Mouse (Mus musculus) embryonic facial prominence, embryonic 11.5 days (tissue): ENCODE data around the gene Taf5l. TPM values are rescaled to one million over a fixed set of nuclear protein-coding genes. Genes with fewer than 3 reads are reported as not detected.
"Not testable (repeated sequence)": the region's sequence is repeated elsewhere in the genome, so short reads cannot be mapped to it uniquely, and the experiment has no call there.

Source experiments
- ATAC-seq: fragments of 200-750 bp; cut with Nextera tagmentation; replicated peaks from 2 replicates; pipeline ENCODE4 v1.8.0; 2017; ENCODE audit warnings: low read depth; ENCODE audit not compliant: insufficient number of reproducible peaks, low FRiP score, low TSS enrichment
- DNase-seq: peaks from one replicate; pipeline ENCODE4 v3.0.0-alpha.2; 2015; ENCODE audit warnings: low spot score
- H3K27ac ChIP-seq: fragments of 300-500 bp; sonication (generic); replicated peaks from 2 replicates; pipeline ENCODE4 v1.5.1; 2014; ENCODE audit warnings: mild to moderate bottlenecking, low read depth, low read length, control low read depth
- H3K27me3 ChIP-seq: fragments of 300-500 bp; sonication (generic); 2 replicates; pipeline ENCODE4 v1.6.1; 2014; ENCODE audit warnings: mild to moderate bottlenecking, low read length, moderate library complexity, mixed read lengths; ENCODE audit not compliant: control insufficient read depth, insufficient read depth
- H3K36me3 ChIP-seq: fragments of 300-500 bp; sonication (generic); replicated peaks from 2 replicates; pipeline ENCODE4 v1.6.1; 2014; ENCODE audit warnings: low read depth, mild to moderate bottlenecking, low read length, moderate library complexity, mixed read lengths; ENCODE audit not compliant: control insufficient read depth, insufficient read depth
- H3K4me1 ChIP-seq: fragments of 300-500 bp; sonication (generic); 2 replicates; pipeline ENCODE4 v1.6.1; 2014; ENCODE audit warnings: low read length, mixed read lengths; ENCODE audit not compliant: control insufficient read depth, insufficient read depth
- H3K4me2 ChIP-seq: fragments of 300-500 bp; sonication (generic); 2 replicates; pipeline ENCODE4 v1.6.1; 2014; ENCODE audit warnings: low read depth, mild to moderate bottlenecking, control low read depth, low read length, moderate library complexity
- H3K4me3 ChIP-seq: fragments of 300-500 bp; sonication (generic); 2 replicates; pipeline ENCODE4 v1.5.1; 2014; ENCODE audit warnings: low read depth, low read length, control low read depth
- H3K9ac ChIP-seq: fragments of 300-500 bp; sonication (generic); replicated peaks from 2 replicates; pipeline ENCODE4 v1.6.1; 2014; ENCODE audit warnings: mild to moderate bottlenecking, control low read depth, low read length
- H3K9me3 ChIP-seq: fragments of 300-500 bp; sonication (generic); replicated peaks from 2 replicates; pipeline ENCODE4 v1.6.1; 2016; ENCODE audit warnings: mild to moderate bottlenecking, low read length, inconsistent platforms, mixed read lengths; ENCODE audit not compliant: control insufficient read depth
- WGBS: fragments of 180-500 bp; shearing (Covaris S2); extraction: QIAGEN DNeasy Blood & Tissue Kit; methylation state at CpG from one replicate; pipeline ENCODE4 v1.1.7; 2014; 5-methylcytosine and 5-hydroxymethylcytosine counted together
- polyA plus RNA-seq: library from polyadenylated mRNA; unstranded; fragments of >200 nt; fragmentation: Nextera tagmentation; extraction: Ambion mirVana; gene quantifications from 2 replicates; pipeline ENCODE4 v1.2.1, GENCODE M21; 2014

The Taf5l gene
- polyA plus RNA-seq, 1 experiment from 2014 or later, result 45.1 TPM

DNA sequence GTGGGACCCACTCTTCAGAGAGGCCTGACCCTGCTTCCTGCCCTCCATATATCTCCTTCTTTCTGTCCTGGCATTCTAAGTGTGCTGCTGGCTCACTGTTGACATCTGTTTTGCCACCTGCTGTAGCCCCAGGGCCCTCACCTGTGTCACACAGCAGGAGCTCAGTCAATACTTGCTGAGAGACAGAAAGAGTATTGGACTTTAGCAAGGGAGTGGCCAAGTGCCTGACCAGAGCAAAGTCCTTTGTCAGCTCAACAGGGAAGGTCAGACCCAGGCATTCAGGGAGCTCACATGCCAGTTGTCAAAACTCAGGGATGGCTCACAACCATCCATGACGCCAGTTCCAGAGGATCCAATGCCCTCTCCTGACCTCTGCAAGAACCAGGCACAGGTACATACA lies 47.7 kb downstream of the Taf5l start:
- Histone ChIP-seq H3K4me2 (no peak overlapping the region), H3K9me3 (no peaks in the 10 kb centered on the region), H3K9ac (no peak overlapping the region), H3K36me3 (no peaks in the 10 kb centered on the region; the same call in 1 of the 2 replicates), H3K4me3 (no peak overlapping the region), H3K4me1 (no peaks in the 10 kb centered on the region), H3K27ac (no peak overlapping the region), H3K27me3 (no peaks in the 10 kb centered on the region)
- 76% methylated on average over 1 of the region's 1 CpGs for WGBS
- ATAC-seq, result no peak
- DNase-seq, result no peak

DNA sequence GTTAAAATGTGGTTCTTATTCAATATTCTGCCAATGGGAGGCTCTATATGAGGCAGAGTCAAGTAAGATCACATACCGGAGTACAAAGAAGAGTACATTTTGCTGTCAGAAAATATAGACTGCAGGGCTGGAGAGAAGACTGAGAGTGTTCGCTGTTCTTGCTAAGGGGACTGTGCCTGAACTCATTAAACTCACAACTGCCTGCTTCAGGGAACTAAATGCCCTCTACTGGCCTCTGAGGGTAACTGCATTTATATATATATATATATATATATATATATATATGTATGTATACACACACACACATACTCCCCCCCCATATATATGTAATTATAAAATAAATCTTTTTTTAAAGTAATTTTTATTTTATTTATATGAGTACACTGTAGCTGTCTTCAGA lies 54.3 kb downstream of the Taf5l start:
- ATAC-seq (no peak), DNase-seq (peak; percentile 62)
- Histone ChIP-seq H3K9ac (no peak overlapping the region), H3K36me3 (no peaks in the 10 kb centered on the region; the same call in 1 of the 2 replicates), H3K4me3 (no peak overlapping the region), H3K4me2 (no peak overlapping the region), H3K27ac (no peak overlapping the region), H3K4me1 (no peaks in the 10 kb centered on the region), H3K27me3 (no peaks in the 10 kb centered on the region), H3K9me3 (no peaks in the 10 kb centered on the region)
- 75% methylated on average over 2 of the region's 2 CpGs for WGBS

DNA sequence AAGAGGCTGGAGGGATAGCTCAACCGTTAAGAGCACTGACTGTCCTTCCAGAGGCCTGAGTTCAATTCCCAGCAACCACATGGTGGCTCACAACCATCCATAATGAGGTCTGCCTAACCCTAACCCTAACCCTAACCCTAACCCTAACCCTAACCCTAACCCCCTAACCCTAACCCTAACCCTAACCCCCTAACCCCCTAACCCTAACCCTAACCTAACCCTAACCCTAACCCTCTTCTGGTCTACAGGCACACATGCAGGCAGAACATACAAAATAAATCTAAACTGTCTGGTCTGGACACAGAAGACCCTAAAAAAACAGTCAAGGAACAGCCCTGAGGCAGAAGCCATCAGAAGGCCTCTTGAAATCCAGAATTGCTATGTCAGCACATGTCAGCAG lies 59.8 kb downstream of the Taf5l start:
- Histone ChIP-seq H3K27ac (no peak overlapping the region), H3K9me3 (no peaks in the 10 kb centered on the region), H3K27me3 (no peaks in the 10 kb centered on the region), H3K4me3 (no peak overlapping the region), H3K9ac (no peak overlapping the region), H3K36me3 (no peaks in the 10 kb centered on the region), H3K4me1 (no peaks in the 10 kb centered on the region), H3K4me2 (no peak overlapping the region)
- WGBS, result 68% methylated on average over 1 of the region's 1 CpGs
- DNase-seq (no peak), ATAC-seq (no peak)

DNA sequence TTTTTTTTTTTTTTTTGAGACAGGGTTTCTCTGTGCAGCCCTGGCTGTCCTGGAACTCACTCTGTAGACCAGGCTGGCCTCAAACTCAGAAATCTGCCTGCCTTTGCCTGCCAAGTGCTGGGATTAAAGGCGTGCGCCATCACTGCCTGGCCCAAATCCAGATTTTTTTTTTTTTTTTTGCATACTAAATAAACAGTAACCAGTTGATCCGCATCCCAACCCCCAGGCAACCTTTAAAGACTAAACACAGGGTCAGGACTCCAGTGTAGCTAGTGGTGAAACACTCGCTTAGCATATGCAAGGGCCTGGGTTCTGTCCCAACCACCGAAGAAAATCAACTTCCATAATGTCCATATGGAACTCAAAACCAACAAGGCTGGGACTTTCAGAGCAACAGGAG lies 60.6 kb downstream of the Taf5l start:
- not testable (repeated sequence) for H3K27ac ChIP-seq, H3K36me3 ChIP-seq, ATAC-seq, H3K4me1 ChIP-seq, DNase-seq, H3K9me3 ChIP-seq, H3K4me2 ChIP-seq, H3K4me3 ChIP-seq, H3K27me3 ChIP-seq, H3K9ac ChIP-seq
- 91% methylated on average over 5 of the region's 5 CpGs for WGBS

DNA sequence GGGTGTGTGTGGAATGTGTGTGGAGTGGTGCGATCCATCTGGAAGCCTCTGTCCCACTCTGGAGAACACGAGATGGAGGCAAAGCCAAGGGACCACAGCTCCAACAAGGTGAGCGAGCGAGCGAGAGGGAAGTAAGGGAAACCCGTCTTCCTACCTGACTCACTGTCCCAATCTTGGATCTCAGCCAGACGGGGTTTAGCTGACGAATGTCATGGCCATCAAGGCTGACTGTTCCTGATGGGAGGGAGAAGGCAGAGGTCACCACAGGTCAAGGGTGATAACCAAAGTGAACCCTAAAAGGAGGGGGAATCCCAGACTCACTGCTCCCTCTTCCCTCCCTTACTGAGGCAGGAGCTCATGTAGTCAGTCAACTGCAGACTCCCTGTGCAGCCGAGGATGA lies 61.1 kb downstream of the Taf5l start:
- ATAC-seq (no peak), DNase-seq (no peak)
- H3K4me3 ChIP-seq, result no peak overlapping the region
- no peaks in the 10 kb centered on the region for H3K27me3 ChIP-seq
- H3K4me1 ChIP-seq, result no peaks in the 10 kb centered on the region
- WGBS, result 91% methylated on average over 9 of the region's 9 CpGs
- no peak overlapping the region for H3K9ac ChIP-seq
- H3K36me3 ChIP-seq, result no peaks in the 10 kb centered on the region
- no peak overlapping the region for H3K4me2 ChIP-seq
- H3K27ac ChIP-seq, result no peak overlapping the region
- H3K9me3 ChIP-seq, result no peaks in the 10 kb centered on the region

DNA sequence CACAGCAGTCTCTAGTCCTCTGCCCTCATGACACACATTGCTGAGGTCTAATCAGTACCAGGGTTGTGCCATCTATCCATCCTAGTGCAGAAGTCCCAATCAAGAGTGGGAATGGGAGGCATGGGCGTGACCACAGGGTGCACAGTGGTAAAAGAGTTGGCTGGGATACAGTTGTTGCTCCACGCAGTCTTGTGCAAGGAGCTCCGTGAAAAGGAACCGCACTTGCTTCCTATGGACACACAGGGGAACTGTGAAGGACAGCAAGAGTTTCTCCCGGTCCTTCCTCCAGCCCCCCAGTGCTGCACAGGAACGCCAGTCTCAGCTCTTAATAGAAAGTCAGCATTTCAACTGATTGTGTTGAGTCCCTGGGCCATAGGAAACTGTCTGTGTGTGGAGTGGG lies 61.7 kb downstream of the Taf5l start:
- Histone ChIP-seq H3K4me2 (no peak overlapping the region), H3K27ac (no peak overlapping the region), H3K9ac (no peak overlapping the region), H3K9me3 (no peaks in the 10 kb centered on the region), H3K36me3 (no peaks in the 10 kb centered on the region), H3K4me3 (no peak overlapping the region), H3K27me3 (no peaks in the 10 kb centered on the region), H3K4me1 (no peaks in the 10 kb centered on the region)
- DNase-seq (no peak), ATAC-seq (no peak)
- 89% methylated on average over 6 of the region's 6 CpGs for WGBS

DNA sequence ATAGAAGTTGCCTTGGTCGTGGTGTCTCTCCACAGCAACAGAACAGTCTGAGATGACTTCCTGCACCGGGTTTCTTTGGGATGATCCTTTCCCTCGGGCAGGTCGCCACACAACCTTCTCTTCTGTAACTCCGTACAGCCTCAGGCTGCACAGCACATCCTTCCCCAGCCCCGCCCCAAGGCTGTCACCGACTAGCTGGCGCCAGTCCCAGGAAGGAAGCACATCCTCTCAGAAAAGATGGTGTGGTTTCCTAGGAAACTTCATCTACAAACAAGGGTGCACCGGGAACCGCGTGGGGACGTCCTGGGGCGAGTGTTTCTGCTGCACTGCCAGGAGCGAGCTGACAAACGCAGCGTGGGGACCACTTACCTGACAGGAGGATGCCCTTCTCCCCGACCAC lies 63.1 kb downstream of the Taf5l start:
- no peaks in the 10 kb centered on the region for H3K27me3 ChIP-seq
- H3K27ac ChIP-seq, result no peak overlapping the region
- no peak for DNase-seq
- no peak overlapping the region for H3K4me3 ChIP-seq
- ATAC-seq, result no peak
- H3K36me3 ChIP-seq, result no peaks in the 10 kb centered on the region
- H3K4me1 ChIP-seq, result no peaks in the 10 kb centered on the region
- no peak overlapping the region for H3K4me2 ChIP-seq
- H3K9me3 ChIP-seq, result no peaks in the 10 kb centered on the region
- 80% methylated on average over 17 of the region's 17 CpGs for WGBS
- H3K9ac ChIP-seq, result no peak overlapping the region

DNA sequence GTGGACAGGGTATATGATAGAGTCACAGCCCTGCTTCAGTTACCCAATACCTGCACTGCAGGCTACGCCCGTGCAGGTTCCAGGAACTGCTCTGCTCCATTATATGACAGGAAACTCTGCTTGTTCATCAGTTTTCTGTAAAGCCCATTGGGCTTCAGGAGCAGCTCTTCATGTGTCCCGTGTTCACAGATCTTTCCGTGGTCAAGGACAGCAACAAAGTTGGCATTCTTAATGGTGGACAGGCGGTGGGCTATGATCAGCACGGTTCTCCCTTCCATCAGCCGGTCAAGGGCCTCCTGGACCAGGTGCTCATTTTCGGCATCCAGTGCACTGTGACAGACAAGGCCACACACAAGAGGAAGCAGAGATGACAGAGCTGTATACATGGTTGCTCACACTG lies 67.0 kb downstream of the Taf5l start:
- Histone ChIP-seq H3K4me2 (no peak overlapping the region), H3K9me3 (no peaks in the 10 kb centered on the region), H3K27me3 (no peaks in the 10 kb centered on the region), H3K4me1 (no peaks in the 10 kb centered on the region), H3K4me3 (no peak overlapping the region), H3K27ac (no peak overlapping the region), H3K36me3 (no peaks in the 10 kb centered on the region), H3K9ac (no peak overlapping the region)
- ATAC-seq (no peak), DNase-seq (no peak)
- 94% methylated on average over 8 of the region's 8 CpGs for WGBS
